Mouse (Mus musculus): Measurements from ENCODE around the gene Coq10b. TPM values are rescaled to one million over a fixed set of nuclear protein-coding genes. Genes with fewer than 3 reads are reported as not detected.

The Coq10b gene
- total RNA-seq, 2 experiments from 2014 or later, result 7.7 to 22.8 TPM

DNA sequence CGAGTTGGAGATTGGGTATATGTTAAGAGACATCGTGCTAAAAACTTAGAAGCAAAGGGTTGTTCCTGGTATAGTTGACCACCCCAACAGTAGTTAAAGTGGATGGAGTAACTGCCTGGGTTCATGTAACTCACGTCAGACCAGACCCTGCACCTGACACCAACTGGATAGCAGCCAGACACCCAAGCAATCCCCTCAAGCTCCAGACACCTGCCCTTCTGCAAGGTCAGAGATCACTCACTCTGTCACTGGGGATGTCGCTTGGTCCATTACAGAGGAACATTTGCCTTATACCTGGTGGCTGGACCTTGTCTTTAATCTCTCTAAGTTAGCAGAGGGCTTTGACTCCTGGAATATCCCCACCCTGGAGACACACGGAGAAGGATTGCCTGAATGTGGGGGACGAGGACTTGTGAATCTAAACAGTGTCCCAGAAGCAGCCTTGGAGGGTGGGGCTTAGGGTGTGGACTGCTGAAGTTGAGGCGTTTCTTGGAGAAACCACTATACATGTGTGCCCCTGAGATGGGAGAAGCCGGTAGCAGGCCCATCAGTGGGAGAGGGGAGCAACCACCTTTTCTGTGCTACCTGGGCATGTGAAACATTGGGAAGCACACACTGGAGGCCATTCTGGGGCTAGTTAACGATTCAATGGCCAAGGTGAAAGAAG is 54.5 kb downstream of the Coq10b start:
- DNase-seq, result no peak

- DNase-seq, result no peak
Observed at GRCm38 (mm10) chr1:55107644-55108043, 55.1 kb downstream of the Coq10b start.

GRCm38 (mm10) chr1:55108473-55108872 is 55.9 kb downstream of the Coq10b start:
- no peak for DNase-seq

- no peak for DNase-seq
Observed at GRCm38 (mm10) chr1:55109066-55109766, 56.6 kb downstream of the Coq10b start.

Other genes with a start within 250 kb of the Coq10b start
- gene Ankrd44, start 126.4 kb upstream of the Coq10b start, total RNA-seq (2021), result 1 to 10 TPM; 5.3 to 5.5 TPM
- gene Sf3b1, start 25.3 kb upstream of the Coq10b start, total RNA-seq (2021), result 10 to 100 TPM; 36.4 to 49.3 TPM
- gene Hspe1, start 35.4 kb downstream of the Coq10b start, total RNA-seq (2021), result 10 to 100 TPM; 83.7 to 88.8 TPM
- gene Hspd1, start 35.5 kb downstream of the Coq10b start, total RNA-seq (2021), result 100 to 1,000 TPM; 162 to 179 TPM
- 10 to 100 TPM; 34.1 to 38.5 TPM for gene Mob4, start 78.5 kb downstream of the Coq10b start, total RNA-seq (2021)
- 1 to 10 TPM; 4.7 to 5.1 TPM for gene Rftn2, start 174.0 kb downstream of the Coq10b start, total RNA-seq (2021)
- 1 to 10 TPM; 2.7 to 2.8 TPM for gene Mars2, start 184.4 kb downstream of the Coq10b start, total RNA-seq (2021)